Mouse (Mus musculus): ENCODE measurements at regions not wholly inside any gene's neighbourhood (a gene's known extent, or its start where the extent isn't known, plus 50 kb on each side); places are given as distances from the start of the nearest gene placed in this dataset.

- TF ChIP-seq CTCF (IDR thresholded peaks at IDR 0.05; ENCODE audit: control insufficient read depth, insufficient read depth, low read length) (no peak), POLR2A (IDR thresholded peaks at IDR 0.05; ENCODE audit: borderline replicate concordance, control insufficient read depth, low read depth, low read length) (no peak)
These were observed 131.1 kb downstream of the Otol1 start for GRCm38 (mm10) chr3:70138488-70138887.
